Mouse (Mus musculus): ENCODE data around the gene Dgkd. TPM values are rescaled to one million over a fixed set of nuclear protein-coding genes. Genes with fewer than 3 reads are reported as not detected.
"Not testable (repeated sequence)": the region's sequence is repeated elsewhere in the genome, so short reads cannot be mapped to it uniquely, and the experiment has no call there.

Dgkd gene
- polyA plus RNA-seq, 1 experiment from 2014 or later = 22.2 TPM

DNA sequence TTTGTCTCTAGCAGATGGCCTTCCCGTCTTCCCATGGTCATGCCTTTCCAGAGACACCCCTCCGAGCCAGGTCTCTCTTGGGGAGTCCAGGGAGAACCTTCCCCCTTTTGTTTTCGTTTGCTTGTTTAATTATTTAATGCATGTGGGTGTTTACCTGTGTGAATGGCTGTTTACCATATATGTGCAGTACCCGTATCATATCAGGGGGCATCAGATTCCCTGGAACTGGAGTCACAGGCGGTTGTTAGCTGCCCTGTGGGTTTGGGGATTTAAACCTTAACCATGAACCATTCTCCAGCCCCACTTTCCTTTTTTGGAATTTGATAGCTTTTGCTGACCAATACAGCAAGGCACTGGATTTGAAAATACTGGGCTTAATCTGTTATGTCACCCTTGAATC is 27.8 kb upstream of the Dgkd start:
- no peak overlapping the region for H3K9ac ChIP-seq (ENCODE audit: low read depth, low read length)
- no peak overlapping the region for H3K4me2 ChIP-seq
- no peak for ATAC-seq (replicated peaks; ENCODE audit: insufficient number of reproducible peaks, low FRiP score, low TSS enrichment)
- H3K27me3 ChIP-seq (ENCODE audit: control insufficient read depth, insufficient read depth, low read length) = no peaks in the 10 kb centered on the region
- H3K9me3 ChIP-seq (replicated peaks; ENCODE audit: control insufficient read depth, low read length) = no peaks in the 10 kb centered on the region
- H3K27ac ChIP-seq (ENCODE audit: low read depth, low read length) = no peak overlapping the region
- no peaks in the 10 kb centered on the region for H3K36me3 ChIP-seq (ENCODE audit: control insufficient read depth, insufficient read depth, low read length)
- no peak overlapping the region for H3K4me3 ChIP-seq (ENCODE audit: low read depth, low read length)
- H3K4me1 ChIP-seq (ENCODE audit: control insufficient read depth, insufficient read depth, low read length) = peaks cover 4% of the 10 kb centered on the region; the same call in 1 of the 2 replicates
- WGBS (ENCODE audit: insufficient replicate concordance) = 75% methylated on average over 5 of the region's 5 CpGs

DNA sequence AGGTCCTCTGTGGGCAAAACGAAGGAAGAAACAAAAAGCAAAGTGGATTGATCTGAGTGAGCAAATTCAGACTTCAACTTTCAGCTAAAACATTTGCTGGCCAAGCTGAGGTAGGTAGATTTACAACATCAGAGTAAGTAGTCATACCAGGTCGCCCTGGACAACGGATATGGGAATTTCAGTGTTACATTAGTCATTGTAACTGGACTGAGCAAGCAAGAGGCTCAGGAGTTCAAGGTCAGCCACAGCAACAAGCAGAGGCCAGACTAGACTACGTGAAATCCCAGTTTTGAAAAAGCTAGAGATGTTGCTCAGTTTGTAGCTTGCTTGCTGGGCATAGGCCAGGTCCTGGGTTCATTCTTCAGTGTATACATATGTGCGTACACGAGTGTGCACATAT is 27.1 kb upstream of the Dgkd start:
- H3K4me2 ChIP-seq = no peak overlapping the region
- H3K4me3 ChIP-seq (ENCODE audit: low read depth, low read length) = no peak overlapping the region
- H3K9ac ChIP-seq (ENCODE audit: low read depth, low read length) = no peak overlapping the region
- no peak for ATAC-seq (replicated peaks; ENCODE audit: insufficient number of reproducible peaks, low FRiP score, low TSS enrichment)
- H3K36me3 ChIP-seq (ENCODE audit: control insufficient read depth, insufficient read depth, low read length) = no peaks in the 10 kb centered on the region
- peaks cover 4% of the 10 kb centered on the region; the same call in 1 of the 2 replicates for H3K4me1 ChIP-seq (ENCODE audit: control insufficient read depth, insufficient read depth, low read length)
- H3K27me3 ChIP-seq (ENCODE audit: control insufficient read depth, insufficient read depth, low read length) = no peaks in the 10 kb centered on the region
- no peak overlapping the region for H3K27ac ChIP-seq (ENCODE audit: low read depth, low read length)
- no peaks in the 10 kb centered on the region for H3K9me3 ChIP-seq (replicated peaks; ENCODE audit: control insufficient read depth, low read length)
- 84% methylated on average over 6 of the region's 6 CpGs for WGBS (ENCODE audit: insufficient replicate concordance)

DNA sequence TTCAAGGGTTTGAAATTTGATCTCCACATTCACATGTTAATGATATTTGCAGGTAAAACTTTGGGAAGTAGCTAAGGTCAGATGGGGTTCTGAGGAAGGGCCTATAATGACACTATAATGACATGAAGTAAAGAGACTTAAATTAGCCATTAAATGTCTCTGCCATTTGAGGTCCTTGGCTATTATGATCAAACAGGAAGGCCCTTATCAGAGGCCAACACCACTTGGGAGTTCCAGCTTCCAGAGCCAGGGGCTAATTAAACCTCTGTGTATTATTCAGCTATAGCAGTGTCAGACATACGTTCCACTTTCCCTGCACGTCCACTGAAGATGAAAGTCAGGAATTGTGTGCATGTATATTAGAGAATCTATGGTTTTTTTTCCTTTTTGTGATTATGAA is 26.6 kb upstream of the Dgkd start:
- peaks cover 4% of the 10 kb centered on the region; the same call in 1 of the 2 replicates for H3K4me1 ChIP-seq (ENCODE audit: control insufficient read depth, insufficient read depth, low read length)
- H3K4me3 ChIP-seq (ENCODE audit: low read depth, low read length) = no peak overlapping the region
- H3K27ac ChIP-seq (ENCODE audit: low read depth, low read length) = no peak overlapping the region
- H3K9ac ChIP-seq (ENCODE audit: low read depth, low read length) = no peak overlapping the region
- no peaks in the 10 kb centered on the region for H3K36me3 ChIP-seq (ENCODE audit: control insufficient read depth, insufficient read depth, low read length)
- no peaks in the 10 kb centered on the region for H3K9me3 ChIP-seq (replicated peaks; ENCODE audit: control insufficient read depth, low read length)
- no peak overlapping the region for H3K4me2 ChIP-seq
- no peaks in the 10 kb centered on the region for H3K27me3 ChIP-seq (ENCODE audit: control insufficient read depth, insufficient read depth, low read length)
- no peak for ATAC-seq (replicated peaks; ENCODE audit: insufficient number of reproducible peaks, low FRiP score, low TSS enrichment)
- 72% methylated on average over 2 of the region's 2 CpGs for WGBS (ENCODE audit: insufficient replicate concordance)

DNA sequence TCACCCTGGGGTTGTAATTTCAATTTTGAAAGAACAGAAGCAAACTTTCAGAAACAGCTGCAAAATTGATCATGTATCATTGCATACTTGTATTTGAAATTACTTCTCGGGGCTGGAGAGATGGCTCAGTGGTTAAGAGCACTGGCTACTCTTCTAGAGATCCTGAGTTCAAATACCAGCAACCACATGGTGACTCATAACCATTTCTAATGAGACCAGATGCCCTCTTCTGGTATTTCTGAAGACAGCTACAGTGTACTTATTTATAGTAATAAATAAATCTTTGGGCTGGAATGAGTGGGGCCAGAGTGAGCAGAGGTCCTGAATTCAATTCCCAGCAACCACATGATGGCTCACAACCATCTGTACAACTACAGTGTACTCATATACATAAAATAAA is 25.6 kb upstream of the Dgkd start:
- not testable (repeated sequence) for H3K4me3 ChIP-seq (ENCODE audit: low read depth, low read length); H3K4me2 ChIP-seq; H3K27ac ChIP-seq (ENCODE audit: low read depth, low read length); H3K4me1 ChIP-seq (ENCODE audit: control insufficient read depth, insufficient read depth, low read length); ATAC-seq (replicated peaks; ENCODE audit: insufficient number of reproducible peaks, low FRiP score, low TSS enrichment); H3K9ac ChIP-seq (ENCODE audit: low read depth, low read length); H3K9me3 ChIP-seq (replicated peaks; ENCODE audit: control insufficient read depth, low read length); H3K36me3 ChIP-seq (ENCODE audit: control insufficient read depth, insufficient read depth, low read length); H3K27me3 ChIP-seq (ENCODE audit: control insufficient read depth, insufficient read depth, low read length)
- 89% methylated on average over 1 of the region's 1 CpGs for WGBS (ENCODE audit: insufficient replicate concordance)

DNA sequence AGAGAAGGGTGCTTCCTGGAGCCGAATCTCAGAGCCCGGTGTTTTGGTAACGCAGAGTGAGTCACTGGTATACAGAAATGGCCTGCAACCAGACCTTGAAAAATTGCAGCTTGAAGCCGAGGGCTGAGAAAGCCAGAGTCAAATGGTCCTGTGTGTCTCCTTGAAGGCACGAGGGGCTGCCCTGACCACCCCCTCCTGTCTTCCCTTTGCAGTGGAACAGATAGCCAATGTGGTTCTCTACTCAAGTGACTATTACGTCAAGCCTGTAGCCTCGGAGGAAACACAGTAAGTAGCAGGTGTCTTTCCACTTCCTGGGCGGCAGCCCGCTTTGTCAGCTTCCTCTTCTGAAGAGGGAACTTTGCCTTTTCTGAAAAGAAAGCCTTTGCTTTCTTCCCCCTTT is 24.9 kb upstream of the Dgkd start:
- Histone ChIP-seq H3K9me3 (replicated peaks; ENCODE audit: control insufficient read depth, low read length) (no peaks in the 10 kb centered on the region), H3K27ac (ENCODE audit: low read depth, low read length) (no peak overlapping the region), H3K9ac (ENCODE audit: low read depth, low read length) (no peak overlapping the region), H3K4me3 (ENCODE audit: low read depth, low read length) (no peak overlapping the region), H3K4me2 (no peak overlapping the region), H3K27me3 (ENCODE audit: control insufficient read depth, insufficient read depth, low read length) (no peaks in the 10 kb centered on the region), H3K4me1 (ENCODE audit: control insufficient read depth, insufficient read depth, low read length) (peaks cover 4% of the 10 kb centered on the region; the same call in 1 of the 2 replicates), H3K36me3 (ENCODE audit: control insufficient read depth, insufficient read depth, low read length) (no peaks in the 10 kb centered on the region)
- no peak for ATAC-seq (replicated peaks; ENCODE audit: insufficient number of reproducible peaks, low FRiP score, low TSS enrichment)
- WGBS (ENCODE audit: insufficient replicate concordance) = 53% methylated on average over 9 of the region's 9 CpGs

DNA sequence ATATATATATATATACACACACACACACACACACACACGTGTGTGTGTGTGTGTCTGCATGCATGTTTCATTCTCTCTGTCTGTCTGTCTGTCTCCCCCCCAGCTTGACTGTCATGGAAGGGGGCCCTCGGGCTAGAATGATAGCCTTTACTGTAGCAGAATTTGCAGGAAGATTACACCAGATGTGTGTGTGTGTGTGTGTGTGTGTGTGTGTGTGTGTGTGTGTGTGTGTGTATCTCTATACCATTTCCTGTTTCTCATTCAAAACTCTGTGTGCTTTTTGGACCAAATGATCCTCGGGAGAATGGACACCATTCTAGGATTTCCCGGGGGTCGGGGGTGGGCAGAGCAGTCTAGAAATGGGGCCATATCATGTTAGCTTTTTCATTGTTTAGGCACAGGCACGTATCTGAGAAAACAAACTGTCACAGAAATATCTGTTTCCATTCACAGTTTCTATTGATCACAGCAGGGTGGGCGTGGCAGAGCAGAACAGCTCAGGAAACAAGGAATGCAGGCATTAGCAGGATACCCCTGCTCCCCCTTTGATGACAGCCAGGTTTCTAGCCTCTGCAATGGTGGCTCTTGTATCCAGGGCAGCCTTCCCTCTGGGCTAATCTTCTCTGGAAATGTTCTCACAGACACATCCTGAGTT is 24.0 kb upstream of the Dgkd start:
- Histone ChIP-seq H3K4me1 (ENCODE audit: control insufficient read depth, insufficient read depth, low read length) (peaks cover 4% of the 10 kb centered on the region; the same call in 1 of the 2 replicates), H3K9me3 (replicated peaks; ENCODE audit: control insufficient read depth, low read length) (no peaks in the 10 kb centered on the region), H3K27ac (ENCODE audit: low read depth, low read length) (no peak overlapping the region), H3K4me3 (ENCODE audit: low read depth, low read length) (no peak overlapping the region), H3K9ac (ENCODE audit: low read depth, low read length) (no peak overlapping the region), H3K27me3 (ENCODE audit: control insufficient read depth, insufficient read depth, low read length) (no peaks in the 10 kb centered on the region), H3K36me3 (ENCODE audit: control insufficient read depth, insufficient read depth, low read length) (no peaks in the 10 kb centered on the region), H3K4me2 (no peak overlapping the region)
- WGBS (ENCODE audit: insufficient replicate concordance) = 50% methylated on average over 7 of the region's 7 CpGs
- ATAC-seq (replicated peaks; ENCODE audit: insufficient number of reproducible peaks, low FRiP score, low TSS enrichment) = no peak

DNA sequence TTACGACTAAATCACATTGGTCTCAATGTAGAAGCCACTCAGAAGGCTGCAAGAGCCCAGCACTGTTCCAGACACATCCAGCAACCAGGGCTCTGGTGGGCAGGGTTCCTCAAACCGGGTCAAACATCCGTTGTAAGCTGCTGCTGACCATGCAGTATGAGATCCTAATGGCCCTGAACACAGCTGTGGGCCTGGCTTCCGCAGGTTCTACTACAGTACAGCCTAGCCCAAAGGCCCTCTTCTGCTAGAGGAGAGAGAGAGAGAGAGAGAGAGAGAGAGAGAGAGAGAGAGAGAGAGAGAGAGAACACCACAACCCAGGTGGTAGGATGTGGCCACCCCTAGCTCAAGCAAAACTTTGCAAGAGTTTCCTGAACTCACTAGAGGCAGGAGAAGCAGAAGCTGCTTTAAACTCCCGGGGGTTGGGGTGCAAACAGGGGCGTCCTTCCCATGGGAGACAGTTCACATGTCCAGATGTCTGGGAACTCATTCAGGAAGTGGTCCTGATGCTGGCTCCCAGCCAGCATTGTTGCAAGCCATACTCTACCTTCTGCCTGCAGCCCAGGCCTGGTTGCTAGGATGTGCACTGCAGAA is 23.4 kb upstream of the Dgkd start:
- WGBS (ENCODE audit: insufficient replicate concordance) = 50% methylated on average over 6 of the region's 6 CpGs
- H3K4me2 ChIP-seq = no peak overlapping the region
- no peak for ATAC-seq (replicated peaks; ENCODE audit: insufficient number of reproducible peaks, low FRiP score, low TSS enrichment)
- H3K4me1 ChIP-seq (ENCODE audit: control insufficient read depth, insufficient read depth, low read length) = peaks cover 4% of the 10 kb centered on the region; the same call in 1 of the 2 replicates
- no peaks in the 10 kb centered on the region for H3K27me3 ChIP-seq (ENCODE audit: control insufficient read depth, insufficient read depth, low read length)
- H3K4me3 ChIP-seq (ENCODE audit: low read depth, low read length) = no peak overlapping the region
- H3K36me3 ChIP-seq (ENCODE audit: control insufficient read depth, insufficient read depth, low read length) = no peaks in the 10 kb centered on the region
- H3K27ac ChIP-seq (ENCODE audit: low read depth, low read length) = no peak overlapping the region
- H3K9ac ChIP-seq (ENCODE audit: low read depth, low read length) = no peak overlapping the region
- H3K9me3 ChIP-seq (replicated peaks; ENCODE audit: control insufficient read depth, low read length) = no peaks in the 10 kb centered on the region

DNA sequence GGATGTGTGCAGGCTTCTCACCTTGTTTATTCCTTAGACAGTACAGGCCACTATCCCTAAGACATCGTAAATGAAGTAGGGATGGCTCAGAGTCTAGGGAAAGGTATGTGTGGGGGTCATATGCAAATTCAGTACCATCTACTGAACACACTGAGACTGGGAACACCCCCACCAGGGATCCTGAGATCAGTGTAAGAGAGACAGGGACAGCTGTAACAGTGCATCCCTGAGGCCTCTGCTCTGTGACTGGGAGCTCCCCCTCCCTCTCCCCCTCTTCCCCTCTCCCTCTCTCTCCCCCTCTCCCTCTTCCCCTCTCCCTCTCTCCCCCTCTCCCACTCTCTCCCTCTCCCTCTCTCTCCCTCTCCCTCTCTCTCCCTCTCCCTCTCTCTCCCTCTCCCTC is 16.6 kb upstream of the Dgkd start:
- no peak for ATAC-seq (replicated peaks; ENCODE audit: insufficient number of reproducible peaks, low FRiP score, low TSS enrichment)
- no peaks in the 10 kb centered on the region for H3K27me3 ChIP-seq (ENCODE audit: control insufficient read depth, insufficient read depth, low read length)
- no peak overlapping the region for H3K27ac ChIP-seq (ENCODE audit: low read depth, low read length)
- 57% methylated on average over 1 of the region's 1 CpGs for WGBS (ENCODE audit: insufficient replicate concordance)
- H3K36me3 ChIP-seq (ENCODE audit: control insufficient read depth, insufficient read depth, low read length) = no peaks in the 10 kb centered on the region
- H3K4me2 ChIP-seq = no peak overlapping the region
- H3K4me1 ChIP-seq (ENCODE audit: control insufficient read depth, insufficient read depth, low read length) = no peaks in the 10 kb centered on the region
- no peaks in the 10 kb centered on the region for H3K9me3 ChIP-seq (replicated peaks; ENCODE audit: control insufficient read depth, low read length)
- H3K9ac ChIP-seq (ENCODE audit: low read depth, low read length) = no peak overlapping the region
- H3K4me3 ChIP-seq (ENCODE audit: low read depth, low read length) = no peak overlapping the region

DNA sequence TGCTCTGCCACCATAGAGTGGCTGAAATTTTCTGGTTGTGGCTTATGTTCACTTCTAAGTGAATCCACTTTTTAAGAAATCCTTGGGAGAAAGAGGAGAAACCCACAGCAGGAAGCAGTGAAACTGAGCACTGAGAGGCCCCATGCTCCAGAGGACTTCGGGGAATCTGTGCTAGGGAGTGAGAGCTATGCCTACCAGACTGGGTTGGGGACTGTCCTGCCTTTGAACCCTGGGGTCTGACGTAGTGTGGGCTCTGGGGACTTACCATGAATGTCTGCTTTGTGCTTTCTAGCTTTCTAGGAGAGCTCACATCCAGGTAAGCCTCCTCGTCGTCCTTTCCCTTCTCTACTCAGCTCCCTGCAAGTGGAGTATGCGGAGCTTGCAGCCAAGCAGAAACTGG is 16.1 kb upstream of the Dgkd start:
- H3K27me3 ChIP-seq (ENCODE audit: control insufficient read depth, insufficient read depth, low read length) = no peaks in the 10 kb centered on the region
- no peak overlapping the region for H3K4me2 ChIP-seq
- no peaks in the 10 kb centered on the region for H3K4me1 ChIP-seq (ENCODE audit: control insufficient read depth, insufficient read depth, low read length)
- H3K27ac ChIP-seq (ENCODE audit: low read depth, low read length) = no peak overlapping the region
- no peaks in the 10 kb centered on the region for H3K36me3 ChIP-seq (ENCODE audit: control insufficient read depth, insufficient read depth, low read length)
- H3K4me3 ChIP-seq (ENCODE audit: low read depth, low read length) = no peak overlapping the region
- no peaks in the 10 kb centered on the region for H3K9me3 ChIP-seq (replicated peaks; ENCODE audit: control insufficient read depth, low read length)
- WGBS (ENCODE audit: insufficient replicate concordance) = 44% methylated on average over 5 of the region's 5 CpGs
- no peak overlapping the region for H3K9ac ChIP-seq (ENCODE audit: low read depth, low read length)
- ATAC-seq (replicated peaks; ENCODE audit: insufficient number of reproducible peaks, low FRiP score, low TSS enrichment) = no peak
